Comparison of ENCODE assay signal across 26 mouse cellular contexts in genomic region chr12:25211331-25211730, GRCm38 (mm10).
DNase-seq lines count a peak whose midpoint lies in the region; ATAC-seq lines count a peak whose summit lies in the region.
"Had no signal": no experiment of that assay in that cellular context is flagged by ENCODE, and none has a peak within 500 bp of the region (broad histone marks: within the 10 kb centered on the region; RNA-seq: fewer than 3 reads in every experiment).

No protein-coding gene starts in this region.

- no peak overlapping the region for H3K4me3 ChIP-seq in hindbrain, embryonic 10.5 days
- H3K4me3 ChIP-seq in hindbrain, embryonic 13.5 days: no peak overlapping the region
- H3K4me3 ChIP-seq: embryonic facial prominence, embryonic 13.5 days; erythroblast, embryonic 14.5 days; forebrain, embryonic 12.5 days; forebrain, embryonic 15.5 days; heart, adult 2 months; heart, embryonic 10.5 days; heart, embryonic 13.5 days; hindbrain, embryonic 12.5 days had no signal

- H3K4me1 ChIP-seq in hindbrain, embryonic 10.5 days (replicated peaks): peaks cover 56% of the 10 kb centered on the region
- peaks cover 7% of the 10 kb centered on the region; the same call in 1 of the 2 replicates for H3K4me1 ChIP-seq in hindbrain, embryonic 13.5 days (replicated peaks)
- H3K4me1 ChIP-seq: forebrain, embryonic 12.5 days; forebrain, embryonic 15.5 days had no signal

- no peak for DNase-seq in hindbrain, embryonic 10.5 days (ENCODE audit: low spot score)
- DNase-seq in spleen, postnatal 36 days (ENCODE audit: low spot score in 2 of 2): peak; percentile 41 to 52
- no peak for DNase-seq in spleen, postnatal 14 days (ENCODE audit: low spot score in 2 of 2)
- peak; percentile 50 for DNase-seq in splenic B cell, adult 2 months (ENCODE audit: low read depth, low spot score)
- no peak for DNase-seq in urinary bladder, adult 2 months (ENCODE audit: low spot score)
- DNase-seq: adrenal gland, adult 2 months; adrenal gland, postnatal 14 days; B cell, adult 2 months; cerebellum, adult 11 months; cerebellum, adult 2 months; cerebellum, adult 9-11 months; cerebellum, postnatal 25 days; gastrocnemius, postnatal 10 days; gastrocnemius, postnatal 36 days; heart, adult 2 months; heart, postnatal 14 days; heart, postnatal 4 days had no signal

- H3K9me3 ChIP-seq in hindbrain, embryonic 10.5 days: peaks cover 3% of the 10 kb centered on the region; the same call in 1 of the 2 replicates
- H3K9me3 ChIP-seq in hindbrain, embryonic 13.5 days: no peaks in the 10 kb centered on the region
- H3K9me3 ChIP-seq: embryonic facial prominence, embryonic 13.5 days; forebrain, embryonic 12.5 days; forebrain, embryonic 15.5 days; heart, embryonic 10.5 days; heart, embryonic 13.5 days; hindbrain, embryonic 12.5 days had no signal

- H3K27ac ChIP-seq in hindbrain, embryonic 10.5 days: 0 out of 2 replicates have a peak overlapping the region, but pooled peaks have one; percentile 37
- no peak overlapping the region for H3K27ac ChIP-seq in hindbrain, embryonic 13.5 days
- H3K27ac ChIP-seq: embryonic facial prominence, embryonic 13.5 days; forebrain, embryonic 12.5 days; forebrain, embryonic 15.5 days; heart, adult 2 months; heart, embryonic 10.5 days; heart, embryonic 13.5 days; hindbrain, embryonic 12.5 days had no signal

- H3K4me2 ChIP-seq in hindbrain, embryonic 13.5 days: no peak overlapping the region
- H3K4me2 ChIP-seq: embryonic facial prominence, embryonic 13.5 days; forebrain, embryonic 12.5 days; forebrain, embryonic 15.5 days; heart, embryonic 13.5 days; hindbrain, embryonic 12.5 days had no signal

- no peak overlapping the region for H3K9ac ChIP-seq in hindbrain, embryonic 13.5 days
- H3K9ac ChIP-seq: embryonic facial prominence, embryonic 13.5 days; forebrain, embryonic 12.5 days; forebrain, embryonic 15.5 days; heart, embryonic 13.5 days; hindbrain, embryonic 12.5 days had no signal

- no peak for ATAC-seq in hindbrain, embryonic 13.5 days (ENCODE audit: low FRiP score)
- ATAC-seq: forebrain, embryonic 15.5 days; hindbrain, embryonic 16.5 days had no signal

- no peaks in the 10 kb centered on the region for H3K36me3 ChIP-seq in hindbrain, embryonic 10.5 days
- H3K36me3 ChIP-seq in hindbrain, embryonic 13.5 days: no peaks in the 10 kb centered on the region
- no peaks in the 10 kb centered on the region for H3K36me3 ChIP-seq in splenic B cell, adult 2 months (ENCODE audit: control insufficient read depth, insufficient read depth, low read length, poor library complexity, severe bottlenecking)
- H3K36me3 ChIP-seq: embryonic facial prominence, embryonic 13.5 days; forebrain, embryonic 12.5 days; forebrain, embryonic 15.5 days; heart, embryonic 10.5 days; heart, embryonic 13.5 days; hindbrain, embryonic 12.5 days had no signal

- peaks cover 6% of the 10 kb centered on the region; the same call in 1 of the 2 replicates for H3K27me3 ChIP-seq in hindbrain, embryonic 10.5 days (ENCODE audit: insufficient read depth, poor library complexity, severe bottlenecking)
- H3K27me3 ChIP-seq in hindbrain, embryonic 13.5 days: no peaks in the 10 kb centered on the region
- H3K27me3 ChIP-seq in splenic B cell, adult 2 months (ENCODE audit: control insufficient read depth, insufficient read depth, low read length, poor library complexity, severe bottlenecking): no peaks in the 10 kb centered on the region
- H3K27me3 ChIP-seq: embryonic facial prominence, embryonic 13.5 days; forebrain, embryonic 12.5 days; forebrain, embryonic 15.5 days; heart, embryonic 13.5 days; hindbrain, embryonic 12.5 days had no signal

- WGBS in hindbrain, embryonic 10.5 days: 77% methylated on average over 6 of the region's 6 CpGs
- WGBS in hindbrain, embryonic 13.5 days: 79% methylated on average over 6 of the region's 6 CpGs

Comparison
In these comparisons a context has a peak if more than half of its experiments do, and no peak if none do; other contexts are left out.
1. DNase-seq: peak in spleen, postnatal 36 days (2 of 2) and splenic B cell, adult 2 months (single experiment); none in hindbrain, embryonic 10.5 days (single experiment), spleen, postnatal 14 days (0 of 2) and urinary bladder, adult 2 months (single experiment).